Mouse (Mus musculus) fibroblast of lung, adult 2 months (primary cell): ENCODE measurements around the gene Gm21118.
"Not testable (repeated sequence)": the region's sequence is repeated elsewhere in the genome, so short reads cannot be mapped to it uniquely, and the experiment has no call there.

Experiments
- DNase-seq: peaks from one replicate; pipeline ENCODE4 v3.0.0-alpha.2; 2011; ENCODE audit warnings: low read depth

The Gm21118 gene

GRCm38 (mm10) chrY:70273542-70273941 lies at the start of gene Gm21118:
Gm21118 (minus strand) TSS chrY:70273642.
- not testable (repeated sequence) for DNase-seq

DNA sequence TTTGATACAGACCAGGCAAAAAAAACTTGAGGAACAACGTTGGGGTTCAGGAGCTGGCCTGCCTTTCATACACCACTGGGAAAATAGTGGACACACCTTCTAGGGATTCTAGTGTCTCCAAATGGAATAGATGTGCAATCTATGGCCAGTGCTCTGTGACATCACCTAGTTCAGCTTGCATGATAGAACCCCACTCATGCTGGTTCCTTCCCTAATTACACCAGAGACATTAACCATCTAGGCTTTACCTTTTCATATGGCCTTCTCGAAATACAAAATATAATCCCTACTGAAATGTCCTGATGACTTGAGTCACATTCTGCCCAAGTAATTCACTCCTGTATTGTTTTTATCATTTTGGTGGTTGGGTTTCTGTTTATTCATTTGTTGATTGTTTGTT lies 29.7 kb upstream of the Gm21118 start, which contains the start of the genes Gm29423 and Gm29644:
Gene Gm29423, minus strand, starts transcription at position 101 of the 400 bp plus-strand sequence.
Gene Gm29644, minus strand, starts transcription at position 157 of the 400 bp plus-strand sequence.
- not testable (repeated sequence) for DNase-seq
